9 mouse cellular contexts compared by ENCODE assay signal in genomic region chr2:102682168-102682567, GRCm38 (mm10). TPM values are rescaled to one million over a fixed set of nuclear protein-coding genes. Genes with fewer than 3 reads are reported as not detected.
DNase-seq lines count a peak whose midpoint lies in the region; TF ChIP-seq lines count a peak whose summit lies in the region.
"Had no signal": no experiment of that assay in that cellular context is flagged by ENCODE, and none has a peak within 500 bp of the region (broad histone marks: within the 10 kb centered on the region; RNA-seq: fewer than 3 reads in every experiment).

No protein-coding gene starts in this region.

- TF ChIP-seq POLR2A in thymus, adult 2 months (IDR thresholded peaks at IDR 0.05; ENCODE audit: control insufficient read depth, extremely low read depth, insufficient read depth, low read length, poor library complexity): no peak

- no peaks in the 10 kb centered on the region for H3K36me3 ChIP-seq in thymus, adult 2 months (ENCODE audit: control insufficient read depth, insufficient read depth, low read length)

- intact Hi-C loops in gastrocnemius, postnatal 14 days (cut with DNase I; ENCODE audit: low total_unique reads): loop anchor here (5.0 kb wide), 1 partner anchor 405 kb away; no protein-coding TSS in a partner anchor

- DNase-seq in heart, adult 8-10 months (ENCODE audit: low spot score): peak; percentile 16
- DNase-seq in heart, adult 9 months (ENCODE audit: low spot score in 2 of 2): no peak
- peak; percentile 29 for DNase-seq in A20 (ENCODE audit: low read depth, low spot score)
- DNase-seq in adipocyte (ENCODE audit: low spot score): peak; percentile 35
- peak; percentile 54 for DNase-seq in gastrocnemius, postnatal 14 days
- peak; percentile 65 for DNase-seq in lung, postnatal 14 days
- peak; percentile 43 for DNase-seq in thymus, adult 2 months
- no peak for DNase-seq in left cerebral cortex, adult 8-10 months (ENCODE audit: low spot score in 2 of 2)

- H3K27ac ChIP-seq in thymus, adult 2 months (ENCODE audit: control insufficient read depth, insufficient read depth, low read length): no peak overlapping the region

- WGBS in thymus, adult 2 months: 55% methylated on average over 5 of the region's 5 CpGs

- TF ChIP-seq CTCF in thymus, adult 2 months (IDR thresholded peaks at IDR 0.05; ENCODE audit: borderline replicate concordance, control insufficient read depth, extremely low read depth, insufficient read depth, low read length, poor library complexity): 0 out of 2 replicates have a peak, but pooled peaks have one; percentile 44

- no peaks in the 10 kb centered on the region for H3K4me1 ChIP-seq in thymus, adult 2 months (replicated peaks; ENCODE audit: control insufficient read depth, insufficient read depth, low read length)

- H3K4me3 ChIP-seq in thymus, adult 2 months (ENCODE audit: control insufficient read depth, insufficient read depth, low read length): no peak overlapping the region
- H3K4me3 ChIP-seq: myocyte had no signal

- no peaks in the 10 kb centered on the region for H3K27me3 ChIP-seq in thymus, adult 2 months (ENCODE audit: control insufficient read depth, insufficient read depth, low read length)

RNA-seq across cellular contexts. Expression of gene Slc1a2, which starts 23.7 kb away (rescaled TPM):
- total RNA-seq in heart, adult 8-10 months (2022): 1 to 10 TPM in 1 of 4 experiments, under 1 TPM in 3; 0.41 to 1.4 (median 0.73) TPM
- under 1 TPM; 0.31 to 0.40 TPM for total RNA-seq in gastrocnemius, postnatal 14 days (2021)
- polyA plus RNA-seq in thymus, adult 2 months (2012; rRNA removed): 0.87 and 1.5 TPM in 2 replicates
- 1,000 to 10,000 TPM; 1,516 to 1,784 (median 1,611) TPM for total RNA-seq in left cerebral cortex, adult 8-10 months (2022)

Comparison
In these comparisons a context has a peak if more than half of its experiments do, and no peak if none do; other contexts are left out.
1. DNase-seq: peak in heart, adult 8-10 months (single experiment), A20 (single experiment), adipocyte (single experiment), gastrocnemius, postnatal 14 days (single experiment), lung, postnatal 14 days (single experiment) and thymus, adult 2 months (single experiment); none in heart, adult 9 months (0 of 2) and left cerebral cortex, adult 8-10 months (0 of 2).
2. RNA of gene Slc1a2, which starts 23.7 kb away (total RNA-seq): 1,516 to 1,784 TPM in left cerebral cortex, adult 8-10 months; 0.41 to 1.4 TPM in heart, adult 8-10 months and 0.31 to 0.40 TPM in gastrocnemius, postnatal 14 days; every median in the first group is over 100 times any median in the second.